Mouse (Mus musculus) skeletal muscle tissue, adult 2 months (tissue): ENCODE results near the gene Dalrd3.
"Not testable (repeated sequence)": the region's sequence is repeated elsewhere in the genome, so short reads cannot be mapped to it uniquely, and the experiment has no call there.

ENCODE experiments used
- DNase-seq: peaks from one replicate; pipeline ENCODE4 v3.0.0-alpha.2; 2012; ENCODE audit warnings: low read depth, low spot score

Gene Dalrd3

GRCm38 (mm10) chr9:108573774-108574690 lies 4.3 kb downstream of the Dalrd3 start:
- DNase-seq = no peak

- no peak for DNase-seq
Measured at GRCm38 (mm10) chr9:108574921-108575320, 5.2 kb downstream of the Dalrd3 start.

- no peak for DNase-seq
Measured at GRCm38 (mm10) chr9:108575321-108576297, 5.9 kb downstream of the Dalrd3 start.

- no peak for DNase-seq
Measured at GRCm38 (mm10) chr9:108577025-108577424, 7.3 kb downstream of the Dalrd3 start.

- DNase-seq = no peak
Measured at GRCm38 (mm10) chr9:108577934-108578544, 8.4 kb downstream of the Dalrd3 start.

GRCm38 (mm10) chr9:108578545-108579343 lies 9.1 kb downstream of the Dalrd3 start, which contains the start of gene Wdr6:
TSS of gene Wdr6 (minus strand) at chr9:108578739.
- peak; percentile 97 for DNase-seq

GRCm38 (mm10) chr9:108579344-108579690 lies 9.6 kb downstream of the Dalrd3 start:
- no peak for DNase-seq

- DNase-seq = peak; percentile 77
Measured at GRCm38 (mm10) chr9:108587571-108588180, 18.0 kb downstream of the Dalrd3 start.

- DNase-seq = no peak
Measured at GRCm38 (mm10) chr9:108589229-108589628, 19.5 kb downstream of the Dalrd3 start.

- DNase-seq = no peak
Measured at GRCm38 (mm10) chr9:108591462-108591861, 21.8 kb downstream of the Dalrd3 start.

GRCm38 (mm10) chr9:108594354-108594753 lies 24.7 kb downstream of the Dalrd3 start:
- no peak for DNase-seq

- no peak for DNase-seq
Measured at GRCm38 (mm10) chr9:108596998-108597764, 27.5 kb downstream of the Dalrd3 start, which contains the start of gene P4htm. TSS of gene P4htm (minus strand) at chr9:108597667.

- DNase-seq = no peak
Measured at GRCm38 (mm10) chr9:108599021-108599566, 29.4 kb downstream of the Dalrd3 start.

GRCm38 (mm10) chr9:108600011-108600410 lies 30.3 kb downstream of the Dalrd3 start:
- DNase-seq = no peak

- no peak for DNase-seq
Measured at GRCm38 (mm10) chr9:108601986-108602385, 32.3 kb downstream of the Dalrd3 start.

GRCm38 (mm10) chr9:108607929-108608328 lies 38.2 kb downstream of the Dalrd3 start:
- DNase-seq = not testable (repeated sequence)

- DNase-seq = no peak
Measured at GRCm38 (mm10) chr9:108608889-108609288, 39.2 kb downstream of the Dalrd3 start.

GRCm38 (mm10) chr9:108611488-108611887 lies 41.8 kb downstream of the Dalrd3 start:
- no peak for DNase-seq

- DNase-seq = no peak
Measured at GRCm38 (mm10) chr9:108617301-108617700, 47.6 kb downstream of the Dalrd3 start.
